Mouse (Mus musculus): Measurements from ENCODE around the gene Mtnr1b.

- TF ChIP-seq CTCF (IDR thresholded peaks at IDR 0.05): no peak
- TF ChIP-seq POLR2A (IDR thresholded peaks at IDR 0.05; ENCODE audit: insufficient read depth, low read depth, low read length): no peak
Measured at GRCm38 (mm10) chr9:15920271-15920670, 45.9 kb upstream of the Mtnr1b start.

Measured in heart, adult 2 months (tissue).